Mouse (Mus musculus) liver, embryonic 16.5 days (tissue): ENCODE measurements around the gene Maml3. TPM values are rescaled to one million over a fixed set of nuclear protein-coding genes. Genes with fewer than 3 reads are reported as not detected.

ENCODE experiments used
- ATAC-seq: fragments of 200-750 bp; cut with Nextera tagmentation; 2 replicates; pipeline ENCODE4 v1.8.0; 2017; ENCODE audit warnings: low read depth, mild to moderate bottlenecking, moderate number of reproducible peaks, moderate library complexity
- H3K27ac ChIP-seq: fragments of 300-500 bp; sonication (generic); 2 replicates; pipeline ENCODE4 v1.5.1; 2014; ENCODE audit warnings: mild to moderate bottlenecking, low read length
- H3K27me3 ChIP-seq: fragments of 300-500 bp; sonication (generic); 2 replicates; pipeline ENCODE4 v1.6.1; 2014; ENCODE audit warnings: low read depth, low read length, mixed read lengths; ENCODE audit not compliant: control insufficient read depth, insufficient read depth
- H3K36me3 ChIP-seq: fragments of 300-500 bp; sonication (generic); 2 replicates; pipeline ENCODE4 v1.6.1; 2014; ENCODE audit warnings: mild to moderate bottlenecking; ENCODE audit not compliant: control insufficient read depth, insufficient read depth
- H3K4me1 ChIP-seq: fragments of 300-500 bp; sonication (generic); 2 replicates; pipeline ENCODE4 v1.6.1; 2014; ENCODE audit warnings: low read depth, low read length, mixed read lengths; ENCODE audit not compliant: control insufficient read depth
- H3K4me2 ChIP-seq: fragments of 300-500 bp; sonication (generic); 2 replicates; pipeline ENCODE4 v1.6.1; 2014; ENCODE audit warnings: low read depth, low read length, mixed read lengths
- H3K4me3 ChIP-seq: fragments of 300-500 bp; sonication (generic); 2 replicates; pipeline ENCODE4 v1.5.1; 2014; ENCODE audit warnings: low read depth, mild to moderate bottlenecking, low read length
- H3K9ac ChIP-seq: fragments of 300-500 bp; sonication (generic); 2 replicates; pipeline ENCODE4 v1.6.1; 2014; ENCODE audit warnings: low read depth, low read length
- H3K9me3 ChIP-seq: fragments of 300-500 bp; sonication (generic); replicated peaks from 2 replicates; pipeline ENCODE4 v1.6.1; 2016; ENCODE audit warnings: low read length; ENCODE audit not compliant: control insufficient read depth
- WGBS: fragments of 180-500 bp; shearing (Covaris S2); extraction: QIAGEN DNeasy Blood & Tissue Kit; methylation state at CpG from one replicate; pipeline ENCODE4 v1.1.7; 2014; ENCODE audit not compliant: insufficient replicate concordance; 5-methylcytosine and 5-hydroxymethylcytosine counted together
- polyA plus RNA-seq: library from polyadenylated mRNA; unstranded; fragments of >200 nt; fragmentation: Nextera tagmentation; extraction: Ambion mirVana; gene quantifications from 2 replicates; pipeline ENCODE4 v1.2.1, GENCODE M21; 2015

Maml3 gene
- polyA plus RNA-seq, 1 experiment from 2014 or later: 0.78 TPM

DNA sequence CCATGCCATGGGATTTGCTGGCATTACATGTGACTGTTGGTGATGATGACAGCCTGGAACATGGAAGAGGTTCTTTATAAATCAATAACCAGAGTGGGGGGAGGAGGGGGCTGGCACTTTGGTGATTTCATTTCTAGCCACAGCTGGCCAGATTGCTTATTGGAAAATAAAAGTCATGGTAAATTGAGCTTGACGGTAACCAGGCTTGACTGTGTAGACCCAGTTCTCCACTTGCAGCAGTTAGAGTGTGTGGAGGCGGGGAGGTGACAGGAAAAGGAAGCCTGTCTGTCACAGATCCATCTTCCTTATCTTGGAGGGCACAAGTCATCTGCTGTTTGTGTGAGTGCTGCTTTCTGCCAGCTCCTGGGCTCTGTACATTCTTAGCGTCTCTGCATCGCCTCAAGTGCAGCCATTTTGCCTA, 360.5 kb downstream of the Maml3 start:
- Histone ChIP-seq H3K4me1 (peaks cover 33% of the 10 kb centered on the region), H3K36me3 (no peaks in the 10 kb centered on the region)
- ATAC-seq: peak; percentile 90

DNA sequence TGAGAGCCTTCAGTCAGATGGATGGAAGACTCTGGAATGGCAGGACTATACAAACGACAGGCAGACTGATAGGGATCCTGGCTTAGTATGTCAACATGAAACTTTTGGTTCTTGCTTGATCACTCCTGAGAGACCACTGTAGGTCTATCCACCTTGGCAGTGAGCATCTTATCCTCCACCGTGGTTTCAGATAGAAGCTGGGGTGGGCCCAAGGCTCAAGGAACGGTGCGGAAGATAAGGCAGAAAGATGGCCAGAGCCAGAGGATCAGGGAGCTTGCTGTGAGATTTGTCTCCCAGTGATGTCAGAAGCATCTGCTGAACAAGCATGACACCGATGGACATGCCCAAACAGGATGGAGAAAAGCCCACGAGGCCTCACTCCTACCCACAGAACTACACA, 362.5 kb downstream of the Maml3 start:
- Histone ChIP-seq H3K9ac (no peak overlapping the region), H3K27ac (no peak overlapping the region), H3K27me3 (no peaks in the 10 kb centered on the region), H3K9me3 (no peaks in the 10 kb centered on the region), H3K4me2 (no peak overlapping the region), H3K36me3 (no peaks in the 10 kb centered on the region), H3K4me3 (no peak overlapping the region), H3K4me1 (peaks cover 39% of the 10 kb centered on the region)
- 27% methylated on average over 6 of the region's 6 CpGs for WGBS
- ATAC-seq: peak; percentile 57

More for the DNA sequence above, 360.5 kb downstream of the Maml3 start:
- Histone ChIP-seq H3K27ac (peak overlapping the region; percentile 54), H3K9ac (0 out of 2 replicates have a peak overlapping the region, but pooled peaks have one; percentile 11), H3K4me2 (peak overlapping the region; percentile 4), H3K9me3 (no peaks in the 10 kb centered on the region), H3K27me3 (no peaks in the 10 kb centered on the region), H3K4me3 (no peak overlapping the region)
- 16% methylated on average over 4 of the region's 4 CpGs for WGBS

DNA sequence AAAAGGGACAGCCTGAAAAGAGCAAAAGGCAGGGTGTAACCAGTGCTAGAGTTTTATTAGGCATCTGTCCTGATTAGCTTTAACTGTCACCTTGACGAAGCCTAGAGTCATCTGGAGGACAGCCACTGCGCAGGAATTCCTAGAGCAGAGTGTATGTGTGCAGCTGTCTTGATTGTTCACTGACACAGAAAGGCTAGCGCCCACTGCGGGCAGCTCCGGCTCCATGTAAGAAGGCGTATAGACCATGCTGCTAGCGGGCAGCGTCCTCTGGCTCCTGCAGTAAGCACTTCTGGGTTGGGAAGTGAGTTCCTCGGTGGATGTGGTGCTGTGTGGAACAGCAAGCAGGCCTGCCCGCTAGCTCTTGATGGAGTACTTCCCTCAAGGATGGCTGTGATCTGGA, 363.1 kb downstream of the Maml3 start:
- H3K9ac ChIP-seq: no peak overlapping the region
- no peak overlapping the region for H3K4me3 ChIP-seq
- H3K4me2 ChIP-seq: no peak overlapping the region
- H3K9me3 ChIP-seq: no peaks in the 10 kb centered on the region
- 73% methylated on average over 10 of the region's 10 CpGs for WGBS
- no peaks in the 10 kb centered on the region for H3K27me3 ChIP-seq
- no peak overlapping the region for H3K27ac ChIP-seq
- peaks cover 39% of the 10 kb centered on the region for H3K4me1 ChIP-seq
- ATAC-seq: no peak
- no peaks in the 10 kb centered on the region for H3K36me3 ChIP-seq

DNA sequence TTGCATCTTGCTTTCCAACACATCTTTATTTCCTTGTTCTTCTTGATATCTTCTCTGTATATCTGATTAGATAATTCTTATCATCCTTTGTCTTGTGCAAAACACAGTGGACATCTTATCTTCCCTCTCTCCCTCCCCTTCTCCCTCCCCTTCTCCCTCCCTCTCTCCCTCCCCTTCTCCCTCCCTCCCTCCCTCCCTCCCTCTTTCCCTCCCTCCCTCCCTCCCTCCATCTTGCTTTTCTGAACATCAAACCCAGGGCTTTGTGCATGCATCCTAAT, 365.1 kb downstream of the Maml3 start:
- no peak overlapping the region for H3K9ac ChIP-seq
- peaks cover 32% of the 10 kb centered on the region for H3K4me1 ChIP-seq
- no peak overlapping the region for H3K4me3 ChIP-seq

DNA sequence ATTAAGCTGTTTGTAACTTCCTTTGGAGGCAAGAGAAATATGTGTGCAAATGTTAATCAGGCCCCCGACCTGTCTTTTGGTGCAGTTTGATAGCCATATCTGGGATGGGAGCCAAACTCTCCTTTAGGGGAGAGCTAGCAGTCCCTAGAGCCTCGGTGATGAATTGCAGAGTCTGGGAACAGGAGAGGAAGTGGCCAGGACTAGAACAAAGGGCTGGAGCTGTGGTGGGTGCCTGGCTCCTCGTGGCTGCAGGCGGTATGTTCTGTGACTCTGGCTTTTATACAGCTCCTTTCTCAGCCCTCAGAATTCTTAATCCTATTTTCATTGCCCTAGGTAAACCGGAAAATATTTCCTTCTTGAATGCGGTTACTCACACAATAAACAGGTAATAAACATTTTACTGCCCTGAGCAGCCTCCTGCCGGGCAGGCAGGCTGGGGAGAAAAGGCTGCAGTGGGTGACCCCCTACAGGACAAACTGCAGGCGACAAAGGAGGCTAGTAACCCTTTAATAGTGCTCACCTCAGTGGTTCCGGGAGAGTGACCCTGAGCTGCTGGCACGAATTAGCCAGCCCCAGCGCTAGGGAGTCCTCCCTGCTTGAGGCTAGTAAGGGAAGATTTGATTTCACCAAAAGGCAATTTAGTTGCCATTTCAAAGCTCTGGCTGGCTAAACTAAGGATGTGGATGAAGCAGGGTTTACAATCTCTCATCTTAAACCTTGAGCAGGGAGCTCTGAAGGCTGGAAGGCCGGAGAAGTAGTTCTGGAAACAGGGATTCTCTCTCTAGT, 365.6 kb downstream of the Maml3 start:
- no peak overlapping the region for H3K4me2 ChIP-seq
- no peaks in the 10 kb centered on the region for H3K27me3 ChIP-seq
- H3K4me3 ChIP-seq: no peak overlapping the region
- H3K9me3 ChIP-seq: no peaks in the 10 kb centered on the region
- 0 out of 2 replicates have a peak, but pooled peaks have one; percentile 36 for ATAC-seq
- no peak overlapping the region for H3K27ac ChIP-seq
- H3K4me1 ChIP-seq: peaks cover 26% of the 10 kb centered on the region
- WGBS: 24% methylated on average over 12 of the region's 12 CpGs
- H3K36me3 ChIP-seq: no peaks in the 10 kb centered on the region
- no peak overlapping the region for H3K9ac ChIP-seq

More for the DNA sequence above, 365.1 kb downstream of the Maml3 start:
- Histone ChIP-seq H3K9me3 (no peaks in the 10 kb centered on the region), H3K4me2 (no peak overlapping the region), H3K27me3 (no peaks in the 10 kb centered on the region), H3K27ac (no peak overlapping the region), H3K36me3 (no peaks in the 10 kb centered on the region)
- ATAC-seq: no peak

- WGBS: 40% methylated on average over 3 of the region's 3 CpGs
Measured at GRCm38 (mm10) chr3:51733685-51734084, 371.2 kb downstream of the Maml3 start.

GRCm38 (mm10) chr3:51731949-51732636, 372.8 kb downstream of the Maml3 start:
- H3K9ac ChIP-seq: no peak overlapping the region
- no peaks in the 10 kb centered on the region for H3K36me3 ChIP-seq
- 84% methylated on average over 16 of the region's 16 CpGs for WGBS
- H3K4me1 ChIP-seq: peaks cover 30% of the 10 kb centered on the region
- no peak overlapping the region for H3K27ac ChIP-seq
- no peak overlapping the region for H3K4me2 ChIP-seq
- H3K27me3 ChIP-seq: no peaks in the 10 kb centered on the region
- no peak for ATAC-seq
- H3K4me3 ChIP-seq: no peak overlapping the region
- H3K9me3 ChIP-seq: no peaks in the 10 kb centered on the region

More at GRCm38 (mm10) chr3:51733685-51734084, 371.2 kb downstream of the Maml3 start:
- no peaks in the 10 kb centered on the region for H3K27me3 ChIP-seq
- no peak overlapping the region for H3K4me2 ChIP-seq
- no peak overlapping the region for H3K9ac ChIP-seq
- H3K36me3 ChIP-seq: no peaks in the 10 kb centered on the region
- H3K4me3 ChIP-seq: no peak overlapping the region
- peaks cover 16% of the 10 kb centered on the region for H3K4me1 ChIP-seq
- no peaks in the 10 kb centered on the region for H3K9me3 ChIP-seq
- no peak for ATAC-seq
- H3K27ac ChIP-seq: no peak overlapping the region

DNA sequence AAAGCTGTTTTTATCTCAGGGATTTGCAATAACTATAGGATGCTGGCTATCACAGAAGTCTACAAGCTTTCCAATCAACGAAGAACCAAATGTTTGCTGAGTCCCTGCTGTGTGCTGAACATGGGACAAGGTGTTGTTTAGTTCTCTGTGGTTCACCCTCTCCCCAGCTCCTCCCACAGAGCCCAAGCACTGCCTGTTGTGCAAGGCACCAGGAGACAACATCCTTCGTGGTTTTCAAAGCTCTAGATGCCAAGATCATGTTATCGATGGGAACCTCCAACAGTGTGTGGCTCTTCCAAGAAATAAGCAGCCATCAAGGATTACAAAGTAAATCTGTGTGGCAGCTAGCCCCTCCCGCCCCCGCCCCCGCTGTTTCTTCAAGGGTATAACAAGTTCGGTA, 374.2 kb downstream of the Maml3 start:
- H3K9me3 ChIP-seq: no peaks in the 10 kb centered on the region
- H3K9ac ChIP-seq: no peak overlapping the region
- no peak overlapping the region for H3K27ac ChIP-seq
- no peak for ATAC-seq
- WGBS: 58% methylated on average over 7 of the region's 7 CpGs
- no peak overlapping the region for H3K4me2 ChIP-seq
- no peaks in the 10 kb centered on the region for H3K36me3 ChIP-seq
- no peak overlapping the region for H3K4me3 ChIP-seq
- H3K4me1 ChIP-seq: peaks cover 38% of the 10 kb centered on the region
- no peaks in the 10 kb centered on the region for H3K27me3 ChIP-seq
